Mouse (Mus musculus): ENCODE results near the gene Tppp3.

GRCm38 (mm10) chr8:105517346-105517745 is 46.0 kb upstream of the Tppp3 start:
- TF ChIP-seq SIN3A (IDR thresholded peaks at IDR 0.05; ENCODE audit: low read length) (no peak), POLR2A (IDR thresholded peaks at IDR 0.05; ENCODE audit: low read depth, low read length) (no peak), CTCF (conservative IDR thresholded peaks at IDR 0.05 in 1 of 2, IDR thresholded peaks at IDR 0.05 in 1 of 2; ENCODE audit: low read depth in 2 of 2, low read length in 2 of 2) (no peak), EP300 (IDR thresholded peaks at IDR 0.05; ENCODE audit: low read length) (no peak), JUN (IDR thresholded peaks at IDR 0.05; ENCODE audit: insufficient read depth, low read depth, low read length) (no peak), MAZ (IDR thresholded peaks at IDR 0.05; ENCODE audit: low read depth, low read length) (no peak), TBP (conservative IDR thresholded peaks at IDR 0.05; ENCODE audit: low read depth, low read length) (no peak), ZNF384 (IDR thresholded peaks at IDR 0.05; ENCODE audit: low read depth, low read length) (no peak), E2F4 (IDR thresholded peaks at IDR 0.05; ENCODE audit: insufficient replicate concordance, low read depth, low read length) (no peak), ELF1 (IDR thresholded peaks at IDR 0.05; ENCODE audit: low read depth, low read length) (no peak), MYC (IDR thresholded peaks at IDR 0.05; ENCODE audit: low read depth, low read length) (no peak)
